Mouse (Mus musculus) stomach, postnatal 0 days (tissue): Measurements from ENCODE around the gene Nup50.

Experiments used
- CTCF ChIP-seq: IDR thresholded peaks from 2 replicates; pipeline ENCODE4 v1.5.1; 2016; ENCODE audit warnings: antibody characterized with exemption, low read depth, mild to moderate bottlenecking, moderate library complexity
- EP300 ChIP-seq: optimal IDR thresholded peaks from 2 replicates; pipeline ENCODE3; 2016; ENCODE audit warnings: antibody characterized with exemption

- TF ChIP-seq CTCF: no peak
- TF ChIP-seq EP300: no peak
These were observed 65.9 kb downstream of the Nup50 start for GRCm38 (mm10) chr15:84989098-84989497.
